Mouse (Mus musculus): Measurements from ENCODE around the gene Krt26. TPM values are rescaled to one million over a fixed set of nuclear protein-coding genes. Genes with fewer than 3 reads are reported as not detected.
A peak's percentile ranks its signal among the peaks of the same experiment; 100 is the strongest.

Krt26 gene
- polyA plus RNA-seq, 1 experiment, result not detected

DNA sequence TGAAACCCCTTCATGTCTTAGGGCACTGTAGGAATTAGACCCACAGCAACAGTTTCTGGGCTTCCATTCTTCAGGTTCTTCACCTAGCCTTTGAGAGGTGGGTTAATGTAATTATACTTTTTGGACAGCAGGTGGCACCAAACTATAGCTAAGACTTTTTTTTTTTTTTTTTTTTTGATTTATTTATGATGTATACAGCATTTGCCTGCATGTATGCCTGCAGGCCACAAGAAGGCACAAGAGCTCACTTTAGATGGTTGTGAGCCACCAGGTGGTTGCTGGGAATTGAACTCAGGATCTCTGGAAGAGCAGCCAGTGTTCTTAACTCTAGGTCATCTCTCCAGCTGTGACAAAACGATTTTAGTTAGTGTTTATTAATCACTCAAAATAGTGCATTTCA is 26.9 kb downstream of the Krt26 start:
- no peaks in the 10 kb centered on the region for H3K4me1 ChIP-seq (ENCODE audit: control insufficient read depth, insufficient read depth, low read length)
- no peaks in the 10 kb centered on the region for H3K36me3 ChIP-seq (ENCODE audit: control insufficient read depth, insufficient read depth, low read length, poor library complexity, severe bottlenecking)
- no peaks in the 10 kb centered on the region for H3K9me3 ChIP-seq (replicated peaks; ENCODE audit: control insufficient read depth, insufficient read depth, low read length, poor library complexity, severe bottlenecking)
- H3K9ac ChIP-seq (ENCODE audit: low read depth, poor library complexity, severe bottlenecking), result no peak overlapping the region
- H3K27ac ChIP-seq (ENCODE audit: insufficient read depth, low read length), result no peak overlapping the region
- H3K4me3 ChIP-seq (ENCODE audit: low read depth, low read length), result no peak overlapping the region
- no peak for TF ChIP-seq POLR2A (IDR thresholded peaks at IDR 0.05; ENCODE audit: insufficient read depth, low read length)
- no peaks in the 10 kb centered on the region; the same call in 1 of the 2 replicates for H3K27me3 ChIP-seq (ENCODE audit: control insufficient read depth, insufficient read depth, low read length, poor library complexity, severe bottlenecking)

DNA sequence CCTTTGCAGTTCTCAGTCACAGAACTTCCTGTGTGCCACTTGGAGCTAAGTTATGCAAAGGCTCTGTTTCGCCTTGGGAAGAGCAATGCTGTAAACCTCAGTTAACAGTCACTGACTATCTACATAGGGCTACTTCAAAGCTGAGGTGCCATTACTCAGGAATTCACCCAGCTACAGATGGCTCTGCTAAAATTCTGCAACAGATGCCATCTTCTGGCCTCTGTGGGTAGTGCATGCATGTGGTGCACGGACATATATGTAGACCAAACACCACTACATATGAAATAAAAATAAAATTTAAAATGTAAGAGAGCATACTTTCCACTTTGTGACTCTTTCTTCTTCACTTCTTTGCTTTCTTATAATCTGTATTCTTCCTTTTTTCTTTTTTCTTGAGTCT is 30.2 kb downstream of the Krt26 start:
- TF ChIP-seq POLR2A (IDR thresholded peaks at IDR 0.05; ENCODE audit: insufficient read depth, low read length) (no peak), CTCF (IDR thresholded peaks at IDR 0.05; ENCODE audit: low read depth, low read length) (peak; percentile 11)
- Histone ChIP-seq H3K9me3 (replicated peaks; ENCODE audit: control insufficient read depth, insufficient read depth, low read length, poor library complexity, severe bottlenecking) (0 out of 2 replicates have a peak, but pooled peaks cover 7% of the 10 kb centered on the region), H3K4me1 (ENCODE audit: control insufficient read depth, insufficient read depth, low read length) (no peaks in the 10 kb centered on the region), H3K4me3 (ENCODE audit: low read depth, low read length) (no peak overlapping the region), H3K27ac (ENCODE audit: insufficient read depth, low read length) (no peak overlapping the region), H3K9ac (ENCODE audit: low read depth, poor library complexity, severe bottlenecking) (no peak overlapping the region), H3K27me3 (ENCODE audit: control insufficient read depth, insufficient read depth, low read length, poor library complexity, severe bottlenecking) (no peaks in the 10 kb centered on the region; the same call in 1 of the 2 replicates), H3K36me3 (ENCODE audit: control insufficient read depth, insufficient read depth, low read length, poor library complexity, severe bottlenecking) (no peaks in the 10 kb centered on the region)

DNA sequence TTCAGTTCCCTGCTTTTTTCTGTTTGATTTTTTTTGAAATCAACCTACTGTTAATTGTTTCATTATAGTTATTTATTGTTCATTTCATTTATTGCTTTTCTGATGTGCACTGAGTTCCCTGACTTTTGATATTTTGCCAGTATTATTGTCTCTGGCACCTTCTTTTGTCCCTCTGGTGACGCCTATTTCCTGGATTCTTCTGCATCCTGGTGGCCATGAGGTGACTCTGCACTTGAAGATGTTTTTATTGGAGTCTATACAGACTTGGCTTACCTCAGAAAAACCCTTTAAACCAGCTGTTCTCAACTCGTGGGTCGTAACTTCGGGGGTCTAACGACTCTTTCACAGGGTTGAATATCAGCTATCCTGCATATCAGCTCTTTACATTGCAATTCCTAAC is 42.7 kb downstream of the Krt26 start:
- Histone ChIP-seq H3K4me1 (ENCODE audit: control insufficient read depth, insufficient read depth, low read length) (no peaks in the 10 kb centered on the region), H3K4me3 (ENCODE audit: low read depth, low read length) (no peak overlapping the region), H3K36me3 (ENCODE audit: control insufficient read depth, insufficient read depth, low read length, poor library complexity, severe bottlenecking) (no peaks in the 10 kb centered on the region), H3K9me3 (replicated peaks; ENCODE audit: control insufficient read depth, insufficient read depth, low read length, poor library complexity, severe bottlenecking) (no peaks in the 10 kb centered on the region), H3K9ac (ENCODE audit: low read depth, poor library complexity, severe bottlenecking) (no peak overlapping the region), H3K27ac (ENCODE audit: insufficient read depth, low read length) (no peak overlapping the region), H3K27me3 (ENCODE audit: control insufficient read depth, insufficient read depth, low read length, poor library complexity, severe bottlenecking) (no peaks in the 10 kb centered on the region)
- no peak for TF ChIP-seq CTCF (IDR thresholded peaks at IDR 0.05; ENCODE audit: low read depth, low read length)

DNA sequence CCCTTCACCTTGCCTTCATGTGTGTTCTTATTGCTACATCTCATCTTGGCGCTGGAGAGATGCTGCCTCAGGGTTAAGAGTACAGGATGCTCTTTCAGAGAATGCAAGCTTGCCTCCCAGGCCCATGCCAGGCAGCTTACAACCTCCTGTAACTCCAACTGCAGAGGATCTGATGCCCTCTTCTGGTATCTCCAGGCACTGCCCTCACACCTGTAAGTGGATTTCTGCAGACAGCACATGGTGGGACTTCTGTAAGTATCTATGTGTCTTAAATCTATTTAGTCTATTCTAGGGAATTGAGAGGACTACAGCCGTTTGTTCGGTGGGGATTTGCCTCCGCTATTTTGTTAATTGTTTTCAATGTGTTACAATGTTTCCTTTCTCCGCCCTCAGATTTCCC is 44.9 kb downstream of the Krt26 start:
- no peak overlapping the region for H3K27ac ChIP-seq (ENCODE audit: insufficient read depth, low read length)
- TF ChIP-seq EP300 (IDR thresholded peaks at IDR 0.05; ENCODE audit: insufficient read depth, low read depth, low read length) (no peak), CTCF (IDR thresholded peaks at IDR 0.05; ENCODE audit: low read depth, low read length) (peak; percentile 56)

DNA sequence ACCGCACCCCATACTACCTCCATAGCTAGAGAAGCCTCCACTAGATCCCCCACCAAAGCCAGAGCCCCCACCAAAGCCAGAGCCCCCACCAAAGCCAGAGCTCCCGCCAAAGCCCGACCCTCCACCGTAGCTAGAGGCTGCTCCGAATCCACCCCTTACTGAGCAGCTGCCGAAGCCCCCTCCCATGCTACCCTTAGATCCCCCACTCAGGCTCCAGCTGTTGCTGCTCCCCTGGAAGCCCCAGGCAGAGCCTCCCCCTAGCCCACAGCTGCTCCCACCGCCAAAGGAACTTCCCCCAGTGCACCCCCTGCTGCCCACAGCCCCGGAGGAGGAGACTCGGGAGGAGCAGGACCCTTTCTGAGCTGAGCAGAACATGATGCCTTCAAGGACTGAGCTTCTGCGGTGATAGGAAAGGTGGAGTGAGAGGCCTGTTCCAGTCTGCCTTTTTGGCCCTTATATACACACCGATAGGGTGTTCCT is 52.9 kb downstream of the Krt26 start, which contains the start of gene Krt24:
TSS of gene Krt24 (minus strand) at position 430 of the 480 bp plus-strand sequence.
- Histone ChIP-seq H3K9ac (ENCODE audit: low read depth, poor library complexity, severe bottlenecking) (no peak within 1 kb of the TSS), H3K27me3 (ENCODE audit: control insufficient read depth, insufficient read depth, low read length, poor library complexity, severe bottlenecking) (no peaks in the 10 kb centered on the region), H3K4me3 (ENCODE audit: low read depth, low read length) (no peak within 1 kb of the TSS), H3K9me3 (replicated peaks; ENCODE audit: control insufficient read depth, insufficient read depth, low read length, poor library complexity, severe bottlenecking) (no peaks in the 10 kb centered on the region), H3K4me1 (ENCODE audit: control insufficient read depth, insufficient read depth, low read length) (no peaks in the 10 kb centered on the region), H3K36me3 (ENCODE audit: control insufficient read depth, insufficient read depth, low read length, poor library complexity, severe bottlenecking) (no peaks in the 10 kb centered on the region), H3K27ac (ENCODE audit: insufficient read depth, low read length) (no peak within 1 kb of the TSS)
- no peak for TF ChIP-seq POLR2A (IDR thresholded peaks at IDR 0.05; ENCODE audit: insufficient read depth, low read length)
- no peak for TF ChIP-seq EP300 (IDR thresholded peaks at IDR 0.05; ENCODE audit: insufficient read depth, low read depth, low read length)
- no peak for TF ChIP-seq CTCF (IDR thresholded peaks at IDR 0.05; ENCODE audit: low read depth, low read length)

More for the DNA sequence above, 44.9 kb downstream of the Krt26 start:
- Histone ChIP-seq H3K4me3 (ENCODE audit: low read depth, low read length) (no peak overlapping the region), H3K36me3 (ENCODE audit: control insufficient read depth, insufficient read depth, low read length, poor library complexity, severe bottlenecking) (no peaks in the 10 kb centered on the region), H3K9me3 (replicated peaks; ENCODE audit: control insufficient read depth, insufficient read depth, low read length, poor library complexity, severe bottlenecking) (no peaks in the 10 kb centered on the region), H3K27me3 (ENCODE audit: control insufficient read depth, insufficient read depth, low read length, poor library complexity, severe bottlenecking) (no peaks in the 10 kb centered on the region), H3K4me1 (ENCODE audit: control insufficient read depth, insufficient read depth, low read length) (no peaks in the 10 kb centered on the region), H3K9ac (ENCODE audit: low read depth, poor library complexity, severe bottlenecking) (no peak overlapping the region)

DNA sequence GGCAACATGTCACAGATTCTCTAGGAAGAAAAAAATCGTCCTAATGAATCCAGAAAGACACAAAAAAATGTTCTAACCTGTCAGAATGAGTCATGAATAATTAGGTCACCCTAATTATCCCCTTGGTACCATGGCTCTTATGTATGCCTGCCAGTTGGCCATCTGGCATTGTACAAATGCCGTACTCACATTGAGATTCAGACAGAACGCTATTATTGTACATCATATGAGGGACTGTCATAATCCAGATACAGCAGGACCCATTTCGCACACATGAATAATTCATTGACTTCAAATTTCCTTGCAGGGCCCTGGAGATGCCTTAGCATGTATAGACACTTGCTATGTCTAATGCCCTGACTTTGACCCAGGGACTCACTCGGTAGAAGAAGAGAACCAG is 53.8 kb downstream of the Krt26 start:
- H3K27me3 ChIP-seq (ENCODE audit: control insufficient read depth, insufficient read depth, low read length, poor library complexity, severe bottlenecking), result no peaks in the 10 kb centered on the region

More for the DNA sequence above, 53.8 kb downstream of the Krt26 start:
- Histone ChIP-seq H3K4me1 (ENCODE audit: control insufficient read depth, insufficient read depth, low read length) (no peaks in the 10 kb centered on the region), H3K36me3 (ENCODE audit: control insufficient read depth, insufficient read depth, low read length, poor library complexity, severe bottlenecking) (no peaks in the 10 kb centered on the region), H3K9me3 (replicated peaks; ENCODE audit: control insufficient read depth, insufficient read depth, low read length, poor library complexity, severe bottlenecking) (no peaks in the 10 kb centered on the region), H3K4me3 (ENCODE audit: low read depth, low read length) (no peak overlapping the region), H3K27ac (ENCODE audit: insufficient read depth, low read length) (no peak overlapping the region), H3K9ac (ENCODE audit: low read depth, poor library complexity, severe bottlenecking) (no peak overlapping the region)
- no peak for TF ChIP-seq CTCF (IDR thresholded peaks at IDR 0.05; ENCODE audit: low read depth, low read length)
- no peak for TF ChIP-seq POLR2A (IDR thresholded peaks at IDR 0.05; ENCODE audit: insufficient read depth, low read length)
- TF ChIP-seq EP300 (IDR thresholded peaks at IDR 0.05; ENCODE audit: insufficient read depth, low read depth, low read length), result no peak

Measured in ES-Bruce4 (cell line).